Mouse (Mus musculus) left cerebral cortex, adult 2 months (tissue): ENCODE data around the gene Clgn. TPM values are rescaled to one million over a fixed set of nuclear protein-coding genes. Genes with fewer than 3 reads are reported as not detected.
"Not testable (repeated sequence)": the region's sequence is repeated elsewhere in the genome, so short reads cannot be mapped to it uniquely, and the experiment has no call there.

Experiments used
- DNase-seq, 2 experiments: peaks; one replicate each; pipeline ENCODE4 v3.0.0; 2021 to 2022; ENCODE audit warnings: low spot score in 2 of 2, mixed read lengths in 1 of 2; ENCODE audit errors: extremely low spot score in 1 of 2
- H3K27ac ChIP-seq: fragments of 200-600 bp; 2 replicates; pipeline ENCODE4 v1.8.1; 2022
- H3K4me3 ChIP-seq: fragments of 200-600 bp; 2 replicates; pipeline ENCODE4 v1.8.1; 2022
- CTCF ChIP-seq: fragments of 200-600 bp; IDR thresholded peaks from 2 replicates; pipeline ENCODE4 v1.8.1; 2022; ENCODE audit warnings: antibody characterized with exemption, mild to moderate bottlenecking, moderate library complexity
- intact Hi-C: fragments of 180-260 bp; cut with DNase I; formaldehyde crosslinking; loops from one replicate; pipeline ENCODE4 v1.15.1; 2025
- total RNA-seq, 2 experiments: library from RNA; stranded (reverse); gene quantifications; 2 replicates each; pipeline ENCODE4 v1.2.3; 2021

Clgn gene
- total RNA-seq, 2 experiments from 2014 or later, result 8.7 to 8.8 TPM

DNA sequence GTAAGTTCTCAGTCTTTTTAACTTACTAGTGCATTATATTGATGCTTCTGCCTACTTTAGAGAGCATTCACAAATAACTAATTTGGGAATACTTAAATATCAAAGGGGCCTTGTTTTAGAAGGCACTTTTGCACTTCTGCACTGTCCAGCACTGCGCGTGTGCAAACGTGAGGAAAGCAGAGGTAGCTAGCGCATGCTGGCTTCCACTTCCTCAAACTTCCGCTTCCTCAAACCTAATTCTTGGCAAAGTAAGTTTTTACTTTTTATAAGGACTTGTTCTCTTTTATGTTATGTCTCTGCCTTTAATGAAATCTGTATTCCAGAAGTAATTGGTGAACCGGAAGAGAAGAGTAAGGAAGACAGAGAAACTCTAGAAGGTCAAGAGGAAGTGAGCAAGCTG, 35.5 kb downstream of the Clgn start:
- intact Hi-C loops, result no loop called here
- DNase-seq, result no peak
- no peak overlapping the region for H3K27ac ChIP-seq
- no peak overlapping the region for H3K4me3 ChIP-seq
- no peak for TF ChIP-seq CTCF

DNA sequence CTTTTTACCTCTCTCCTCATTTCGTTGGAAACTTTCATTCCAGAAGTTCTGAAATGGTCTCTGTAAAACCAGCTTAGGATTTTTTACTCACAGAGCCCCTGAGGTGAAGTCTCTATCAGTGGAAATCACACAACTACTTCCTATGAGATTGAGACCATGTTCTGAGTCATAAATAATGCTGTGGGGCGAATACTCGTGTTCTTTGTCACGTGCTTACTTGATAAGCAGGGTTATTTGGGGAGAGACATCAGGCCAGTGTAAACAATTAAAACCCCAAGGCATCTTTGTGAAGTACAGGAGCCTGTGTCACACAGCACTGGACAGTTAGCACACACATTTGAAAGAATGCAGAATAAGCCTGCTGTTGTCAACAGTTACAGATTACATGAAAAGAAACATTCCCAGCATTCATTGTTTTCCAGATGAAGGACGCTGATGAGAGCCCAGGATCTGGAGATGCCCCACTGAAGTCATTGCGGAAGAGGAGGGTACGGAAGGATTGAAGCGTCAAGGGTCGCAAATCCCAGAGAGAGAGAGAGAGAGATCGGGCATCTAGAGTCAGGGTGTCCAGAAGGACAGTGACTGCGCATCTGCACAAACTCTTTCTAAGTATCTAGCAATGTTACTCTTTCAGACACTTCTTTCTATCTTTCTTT, 36.6 kb downstream of the Clgn start:
- intact Hi-C loops, result no loop called here
- TF ChIP-seq CTCF, result no peak
- DNase-seq, result no peak
- no peak overlapping the region for H3K4me3 ChIP-seq
- no peak overlapping the region for H3K27ac ChIP-seq

DNA sequence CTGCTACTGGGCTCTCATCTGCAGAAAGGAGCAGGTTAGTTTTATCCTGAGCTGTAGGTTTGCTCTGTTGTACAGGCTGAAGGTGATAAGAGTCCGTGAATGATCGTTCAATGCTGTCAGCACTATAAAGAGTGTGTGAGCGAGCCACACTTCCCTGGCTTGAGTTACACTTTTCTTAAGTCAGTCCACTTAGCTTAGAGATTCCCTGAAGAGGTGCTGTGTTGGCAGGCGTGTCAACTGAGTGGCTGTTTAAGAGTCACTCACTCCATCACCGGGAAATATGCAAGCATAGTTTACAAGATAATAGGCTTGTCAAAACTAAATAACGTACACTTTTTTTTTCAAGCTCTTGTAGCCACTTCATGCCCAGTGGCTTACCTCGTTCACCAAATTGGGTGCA, 37.3 kb downstream of the Clgn start:
- no peak for TF ChIP-seq CTCF
- H3K27ac ChIP-seq, result no peak overlapping the region
- DNase-seq, result no peak
- H3K4me3 ChIP-seq, result no peak overlapping the region
- intact Hi-C loops, result no loop called here

DNA sequence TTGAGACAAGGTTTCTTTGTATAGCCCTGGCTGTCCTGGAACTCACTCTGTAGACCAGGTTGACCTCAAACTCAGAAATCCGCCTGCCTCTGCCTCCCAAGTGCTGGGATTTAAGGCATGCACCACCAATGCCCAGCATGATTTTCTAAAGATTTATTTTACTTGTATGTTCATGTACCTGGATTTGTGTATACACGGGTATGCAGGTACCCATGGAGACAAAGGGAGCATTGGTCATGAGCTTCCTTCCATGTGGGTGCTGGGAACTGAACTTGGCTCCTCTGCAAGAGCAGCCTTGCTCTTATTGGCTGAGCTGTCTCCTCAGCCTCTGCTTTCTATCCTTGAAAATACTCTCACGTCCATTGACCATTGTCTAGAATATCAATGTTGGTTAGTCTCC, 39.0 kb downstream of the Clgn start:
- H3K4me3 ChIP-seq, H3K27ac ChIP-seq, DNase-seq, intact Hi-C loops: not testable (repeated sequence)

DNA sequence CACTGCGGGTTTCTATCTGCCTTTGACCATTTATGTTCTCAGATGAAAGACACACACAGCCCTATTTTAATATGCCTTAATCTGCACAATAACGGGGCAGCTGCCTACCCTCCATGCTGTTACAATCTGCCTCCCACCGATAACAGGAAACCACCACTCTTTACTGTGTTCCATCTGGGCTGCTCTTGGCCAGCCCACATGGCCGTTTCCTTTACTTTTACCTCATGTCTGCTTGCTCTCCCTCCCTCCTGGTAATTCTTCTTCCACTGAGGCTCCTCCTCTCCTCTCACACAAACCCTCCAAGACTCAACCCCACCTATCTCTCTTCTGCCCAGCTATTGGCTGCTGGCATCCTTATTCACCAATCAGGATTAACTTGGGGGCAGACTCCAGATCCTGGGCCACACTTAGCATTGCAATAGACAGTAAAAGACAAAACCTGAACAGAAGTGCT, 39.4 kb downstream of the Clgn start:
- no peak for TF ChIP-seq CTCF
- H3K27ac ChIP-seq, result no peak overlapping the region
- intact Hi-C loops, result no loop called here
- no peak for DNase-seq
- no peak overlapping the region for H3K4me3 ChIP-seq

DNA sequence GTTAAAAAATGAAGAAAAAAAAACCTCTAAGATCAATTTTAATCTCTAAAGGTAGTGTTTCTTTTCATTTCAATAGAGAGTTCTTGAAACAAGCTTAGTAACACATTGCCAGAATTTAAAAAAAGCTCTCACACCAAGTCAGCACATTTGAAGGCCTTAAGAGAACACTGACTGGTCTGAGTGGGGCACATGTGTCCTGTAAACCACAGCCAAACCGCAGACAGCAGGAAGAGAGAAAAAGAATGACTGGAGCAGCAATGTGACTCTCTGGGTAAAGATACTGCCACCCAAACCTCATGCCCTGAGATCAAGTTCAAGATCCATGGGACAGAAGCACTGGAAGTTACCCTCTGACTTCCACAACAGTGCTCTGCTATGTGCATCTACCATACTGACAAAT, 47.4 kb downstream of the Clgn start:
- Histone ChIP-seq H3K4me3 (no peak overlapping the region), H3K27ac (no peak overlapping the region)
- no peak for TF ChIP-seq CTCF
- no peak for DNase-seq
- intact Hi-C loops, result no loop called here

DNA sequence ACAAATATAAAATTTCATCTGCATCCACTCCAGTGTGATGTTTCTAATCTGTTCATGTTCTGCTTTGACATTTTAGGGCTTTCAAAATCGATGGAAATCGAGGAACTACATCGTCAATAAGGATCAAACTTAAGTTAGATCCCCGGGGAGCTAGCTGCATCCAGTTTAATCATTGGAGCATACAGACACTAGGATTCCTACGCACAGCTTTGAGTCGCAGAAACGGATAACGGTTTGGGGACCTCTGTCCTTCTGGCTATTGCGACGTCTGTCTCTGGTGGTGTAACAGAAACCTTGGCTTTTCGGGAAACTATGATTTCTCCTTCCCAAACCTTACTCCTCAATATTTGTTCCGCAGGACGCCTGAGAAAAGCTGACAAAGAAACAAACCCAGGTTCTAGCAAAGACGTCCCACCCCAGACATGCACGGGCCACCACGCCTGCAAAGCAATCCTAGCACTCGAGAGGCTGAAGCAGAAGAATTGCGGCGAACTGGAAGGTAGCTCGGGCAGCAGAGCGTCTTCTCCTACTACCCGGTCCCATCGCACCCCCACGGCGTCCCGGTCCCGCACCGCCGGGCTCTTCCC, 52.1 kb downstream of the Clgn start:
- intact Hi-C loops, result loop anchor here (1.0 kb wide), 1 partner anchor 109 kb away; the partner anchor contains the start of gene Elmod2
- peak overlapping the region; percentile 89 for H3K27ac ChIP-seq
- no peak for DNase-seq
- TF ChIP-seq CTCF, result no peak
- H3K4me3 ChIP-seq, result peak overlapping the region; percentile 67

DNA sequence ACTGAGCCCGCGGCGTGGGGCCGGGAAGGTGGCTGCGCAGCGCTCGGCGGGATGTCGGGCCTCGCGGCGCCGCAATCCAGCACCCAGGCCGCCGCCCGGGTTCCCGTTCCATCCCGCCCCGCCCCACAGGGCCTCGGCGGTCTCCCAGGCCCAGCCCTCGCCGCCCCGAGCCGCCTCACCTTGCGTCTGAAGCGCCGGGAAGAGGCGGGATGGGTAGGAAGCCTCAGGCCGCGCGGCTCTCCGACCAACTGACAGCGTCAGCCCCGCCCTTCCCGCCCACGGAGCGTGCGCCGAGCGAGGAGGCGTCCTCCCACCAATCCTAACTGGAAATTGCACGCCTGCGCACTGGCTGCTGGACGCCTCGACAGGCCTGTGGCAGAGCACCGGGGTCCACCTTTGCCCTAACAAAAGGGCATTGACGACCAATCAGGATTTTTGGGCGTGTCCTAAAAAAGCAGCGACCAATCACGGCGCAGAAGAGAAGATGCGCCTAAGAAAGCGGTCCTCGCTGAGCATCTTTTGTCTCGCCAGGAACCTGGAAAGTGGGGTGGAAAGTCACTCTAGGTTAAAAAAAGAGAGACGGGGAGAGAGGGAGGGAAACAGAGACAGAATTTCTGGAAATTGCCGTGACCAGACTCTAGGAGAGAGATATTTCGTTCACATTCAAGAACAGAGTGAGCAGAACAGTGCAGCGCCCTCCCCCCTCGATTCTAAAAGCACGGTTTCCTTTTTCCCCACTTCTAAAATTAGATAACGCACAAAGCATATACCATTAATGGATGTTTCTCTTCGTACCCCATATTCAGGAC, 52.8 kb downstream of the Clgn start:
- H3K27ac ChIP-seq, result peak overlapping the region; percentile 89
- no peak for TF ChIP-seq CTCF
- DNase-seq, result peak; percentile 93 to 96
- intact Hi-C loops, result loop anchor here (1.0 kb wide), 1 partner anchor 110 kb away; the partner anchor contains the start of gene Elmod2
- H3K4me3 ChIP-seq, result peak overlapping the region; percentile 67

DNA sequence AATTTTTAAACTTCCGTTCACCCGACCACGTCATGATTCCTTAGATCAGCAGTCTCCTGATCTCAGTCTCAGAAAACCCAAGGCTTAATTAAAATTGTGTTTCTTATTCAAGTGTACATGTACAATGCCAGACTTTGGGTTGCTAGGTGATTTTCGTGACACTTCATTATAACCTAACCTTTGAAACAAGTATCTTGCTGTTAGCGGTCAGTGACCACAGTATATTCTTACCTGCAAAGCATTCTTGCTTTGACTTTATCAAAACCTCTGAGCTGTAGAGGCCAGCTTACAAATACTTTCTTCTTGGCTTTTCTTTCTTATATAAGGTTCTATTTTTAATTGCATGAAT, 53.4 kb downstream of the Clgn start:
- H3K27ac ChIP-seq, result peak overlapping the region; percentile 89
- intact Hi-C loops, result no loop called here
- no peak for TF ChIP-seq CTCF
- H3K4me3 ChIP-seq, result peak overlapping the region; percentile 67
- no peak for DNase-seq

DNA sequence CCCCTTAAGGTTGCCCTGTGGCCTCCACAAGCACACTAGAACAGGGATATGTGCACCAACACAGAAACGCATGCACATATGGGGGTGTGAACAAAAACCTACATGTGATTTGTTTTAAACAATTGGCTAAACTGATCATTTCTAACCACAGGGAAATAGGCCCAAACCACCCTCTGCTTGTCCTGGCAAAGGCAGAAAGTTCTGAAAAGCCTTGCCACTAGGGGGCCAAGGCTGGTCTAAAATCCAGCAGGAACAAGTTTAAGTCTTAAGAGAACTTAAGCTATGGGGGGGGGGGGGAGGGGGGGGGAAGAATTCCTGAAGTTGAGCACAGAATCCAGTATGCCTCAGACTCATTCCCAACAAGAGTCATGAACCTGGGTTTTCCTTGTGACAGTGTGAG, 60.3 kb downstream of the Clgn start:
- H3K4me3 ChIP-seq, result no peak overlapping the region
- DNase-seq, result no peak
- peak; percentile 48 for TF ChIP-seq CTCF
- no peak overlapping the region for H3K27ac ChIP-seq
- intact Hi-C loops, result loop anchor here (5.0 kb wide), 1 partner anchor 193 kb away; no protein-coding TSS in a partner anchor

DNA sequence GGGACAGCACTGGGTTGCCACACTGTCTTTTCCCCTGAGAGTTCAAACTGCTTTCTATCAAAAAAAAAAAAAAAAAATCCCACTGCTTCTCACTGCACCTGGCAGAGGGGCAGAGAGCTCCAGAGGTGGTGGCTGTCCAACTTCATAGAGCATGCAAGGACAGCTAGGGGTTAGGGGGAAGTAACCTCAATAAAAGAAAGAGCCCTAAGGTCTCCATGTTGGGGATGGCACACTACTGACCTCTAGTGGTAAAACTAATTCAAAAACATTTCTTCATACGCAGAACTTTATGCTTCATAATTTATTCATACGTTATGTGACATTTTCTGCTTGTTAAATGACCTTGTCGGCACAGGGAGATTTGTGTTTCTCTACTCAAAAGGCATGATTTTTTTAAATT, 61.4 kb downstream of the Clgn start:
- no peak for DNase-seq
- intact Hi-C loops, result no loop called here
- no peak overlapping the region for H3K27ac ChIP-seq
- H3K4me3 ChIP-seq, result no peak overlapping the region
- TF ChIP-seq CTCF, result peak; percentile 83

DNA sequence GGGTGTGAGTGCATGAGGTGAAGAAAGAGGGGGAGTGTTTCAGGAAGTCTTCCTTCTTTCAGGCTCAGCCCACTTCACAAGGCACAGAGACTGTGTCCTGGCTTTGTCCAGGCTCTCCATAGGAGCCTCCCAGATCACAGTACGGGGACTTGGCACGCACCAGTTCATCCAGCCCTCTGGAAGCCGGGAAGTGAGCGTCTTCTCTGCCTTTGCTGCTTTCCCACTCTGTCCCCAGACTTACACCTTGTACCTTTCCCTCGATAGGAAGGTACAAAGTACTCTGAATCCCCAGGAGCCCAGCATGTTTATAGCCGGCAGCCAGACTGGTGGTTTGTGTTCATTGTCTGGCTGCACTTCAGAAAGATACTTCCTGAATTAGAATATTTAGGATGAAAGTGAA, 67.5 kb downstream of the Clgn start:
- DNase-seq, result no peak
- Histone ChIP-seq H3K27ac (no peak overlapping the region), H3K4me3 (no peak overlapping the region)
- intact Hi-C loops, result no loop called here
- TF ChIP-seq CTCF, result no peak
